Mouse (Mus musculus): ENCODE results near the gene Josd1.
A peak's percentile ranks its signal among the peaks of the same experiment; 100 is the strongest.

Josd1 gene

GRCm38 (mm10) chr15:79661852-79662251 is 25.9 kb downstream of the Josd1 start:
- DNase-seq (ENCODE audit: inconsistent age in 2 of 2, low spot score in 1 of 2): peak in 1 of 2 experiments; percentile 61

DNA sequence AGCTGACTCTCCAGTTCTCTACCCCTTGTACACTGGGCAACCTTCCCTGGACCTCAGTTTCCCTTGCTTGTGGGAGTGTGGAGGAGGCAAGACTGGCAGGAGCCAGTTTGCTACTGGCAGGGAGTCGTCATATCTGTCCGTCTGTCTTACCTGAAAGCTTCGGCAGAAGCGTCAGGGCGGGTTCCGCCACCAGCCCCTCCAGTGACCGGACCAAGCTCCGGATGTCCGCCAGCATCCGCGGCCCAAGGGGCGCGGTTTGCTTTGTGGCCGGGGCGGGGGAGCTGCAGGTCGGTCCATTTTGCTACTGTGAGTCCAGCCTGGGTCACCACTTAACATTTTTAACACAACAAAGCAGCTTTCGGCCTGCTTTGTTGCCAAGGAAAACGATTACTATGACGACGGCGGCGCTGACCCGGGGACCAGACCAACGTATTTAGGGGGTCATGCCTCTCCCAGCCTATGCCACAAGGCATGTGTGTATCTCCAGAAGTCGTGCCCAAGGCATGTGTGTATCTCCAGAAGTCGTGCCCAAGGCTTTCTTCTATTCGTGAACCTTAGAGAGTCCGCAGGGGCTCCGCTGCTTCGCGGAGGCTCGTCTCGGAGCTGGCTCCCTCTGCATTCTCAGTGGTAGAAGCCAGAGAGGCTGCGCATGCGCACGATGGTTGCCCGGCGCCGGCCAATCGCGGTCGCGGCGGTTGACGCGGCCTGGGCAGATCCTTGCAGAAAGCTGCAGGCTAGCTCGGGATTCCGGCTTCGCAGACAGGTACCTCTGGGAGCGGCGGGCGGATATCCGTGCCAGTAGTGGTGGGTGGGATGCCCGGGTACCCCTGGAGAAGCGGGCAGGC is 29.0 kb downstream of the Josd1 start, which contains the start of the genes Fam227a and Cby1:
Gene Fam227a, minus strand, starts transcription at position 426 of the 845 bp plus-strand sequence.
Gene Cby1, plus strand, starts transcription at position 669 of the 845 bp plus-strand sequence.
- DNase-seq (ENCODE audit: inconsistent age in 2 of 2, low spot score in 1 of 2): peak; percentile 96 to 99

DNA sequence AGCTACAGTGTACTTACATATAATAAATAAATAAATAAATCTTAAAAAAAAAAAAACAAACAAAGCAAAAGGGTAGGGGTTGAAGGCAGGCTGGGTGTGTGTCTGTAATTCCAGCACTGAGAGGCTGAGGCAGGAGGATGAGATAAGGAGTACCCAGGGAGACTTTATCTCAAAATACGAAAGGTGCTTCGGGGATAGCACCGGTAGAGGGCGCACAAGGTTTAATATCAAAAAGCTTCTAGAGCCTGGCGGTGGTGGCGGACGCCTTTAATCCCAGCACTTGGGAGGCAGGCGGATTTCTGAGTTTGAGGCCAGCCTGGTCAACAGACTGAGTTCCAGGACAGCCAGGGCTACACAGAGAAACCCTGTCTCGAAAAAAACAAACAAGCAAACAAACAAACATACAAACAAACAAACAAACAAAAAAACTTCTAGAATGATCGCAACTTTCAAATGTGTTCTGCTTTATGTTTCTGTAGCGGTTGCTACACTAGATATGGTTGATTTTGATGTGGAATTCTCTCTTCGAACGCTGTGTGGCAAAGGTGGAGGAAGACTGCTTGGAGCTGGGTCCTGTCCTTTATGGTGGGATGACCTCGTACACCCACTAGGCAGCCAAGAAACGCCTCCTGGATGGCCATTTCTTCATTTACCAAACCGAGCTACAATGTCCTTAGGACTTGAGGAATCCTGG is 29.7 kb downstream of the Josd1 start:
- DNase-seq (ENCODE audit: inconsistent age in 2 of 2, low spot score in 1 of 2): peak; percentile 81 to 94

- DNase-seq (ENCODE audit: inconsistent age in 2 of 2, low spot score in 1 of 2): no peak
Observed at GRCm38 (mm10) chr15:79656451-79656850, 31.3 kb downstream of the Josd1 start.

GRCm38 (mm10) chr15:79651481-79651880 is 36.2 kb downstream of the Josd1 start:
- DNase-seq (ENCODE audit: inconsistent age in 2 of 2, low spot score in 1 of 2): peak in 1 of 2 experiments; percentile 52

GRCm38 (mm10) chr15:79650569-79650968 is 37.1 kb downstream of the Josd1 start:
- DNase-seq (ENCODE audit: inconsistent age in 2 of 2, low spot score in 1 of 2): peak in 1 of 2 experiments; percentile 76

DNA sequence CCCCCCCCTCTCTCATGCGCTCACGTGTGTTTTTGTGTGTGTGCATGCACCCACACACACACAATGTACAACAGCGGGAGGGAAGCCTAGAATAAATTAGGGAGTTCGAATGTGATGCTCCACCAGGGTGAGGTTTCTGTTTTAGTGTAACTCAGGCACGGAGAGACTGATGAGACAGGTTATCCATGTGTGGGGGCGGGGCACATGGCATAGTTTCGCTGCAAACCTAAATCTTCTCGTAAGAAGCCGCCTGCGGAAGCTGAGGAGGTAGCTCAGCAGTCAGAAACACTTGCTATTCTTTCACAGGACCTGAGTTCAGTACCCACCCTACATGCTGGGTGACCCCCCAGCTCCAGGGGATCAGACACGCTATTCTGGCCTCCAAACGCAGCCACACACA is 39.6 kb downstream of the Josd1 start:
- DNase-seq (ENCODE audit: inconsistent age in 2 of 2, low spot score in 1 of 2): no peak

DNA sequence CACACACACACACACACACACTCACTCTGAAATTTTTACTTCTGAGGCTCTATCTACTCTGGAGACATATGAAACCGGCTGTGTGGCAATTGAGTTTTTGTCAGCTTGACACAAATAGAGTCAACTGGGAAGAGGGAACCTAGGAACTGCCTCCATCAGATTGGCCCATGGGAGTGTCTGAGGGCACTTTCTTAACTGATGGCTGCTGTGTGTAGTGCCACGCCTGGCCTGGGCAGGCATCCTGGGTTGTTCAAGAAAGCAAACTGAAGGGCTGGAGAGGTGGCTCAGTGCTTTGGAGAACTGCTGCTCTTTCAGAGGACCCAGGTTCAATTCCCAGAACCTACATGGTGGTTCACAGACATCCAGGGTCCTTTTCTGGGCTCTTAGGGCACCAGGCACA is 42.2 kb downstream of the Josd1 start:
- DNase-seq (ENCODE audit: inconsistent age in 2 of 2, low spot score in 1 of 2): no peak

DNA sequence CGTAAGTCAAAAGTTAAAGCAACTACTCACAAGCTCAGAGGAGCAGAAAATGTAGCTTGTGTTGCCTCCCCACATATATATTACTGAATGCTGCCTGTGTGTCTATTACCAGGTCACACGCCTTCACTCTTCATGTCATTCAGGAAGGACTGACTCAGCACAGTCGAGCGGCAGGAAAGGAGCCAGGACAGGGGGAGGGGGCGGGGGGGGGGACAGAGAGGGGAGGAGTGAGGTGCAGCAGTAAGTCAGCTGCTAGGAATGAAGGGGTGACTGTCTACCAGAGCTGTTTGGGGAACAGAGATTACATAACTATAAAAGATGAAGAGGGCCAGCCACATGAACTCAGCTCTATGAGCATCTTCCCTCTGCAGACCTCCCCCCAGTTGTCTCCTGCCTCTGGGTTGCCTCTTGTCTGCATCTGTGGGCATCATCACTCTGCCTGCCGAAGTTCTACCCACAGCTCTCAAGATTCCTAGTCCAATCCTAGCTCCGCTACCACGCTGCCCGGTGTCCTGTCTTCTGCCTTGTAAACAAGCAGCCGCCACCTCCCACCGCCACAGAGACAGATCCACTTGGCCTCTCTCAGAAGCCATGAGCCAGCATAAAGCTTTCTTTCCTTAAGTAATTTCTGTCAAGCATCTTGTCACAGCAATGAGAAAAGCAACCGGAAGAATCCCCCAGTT is 46.4 kb downstream of the Josd1 start:
- DNase-seq (ENCODE audit: inconsistent age in 2 of 2, low spot score in 1 of 2): no peak

- DNase-seq (ENCODE audit: inconsistent age in 2 of 2, low spot score in 1 of 2): no peak
Observed at GRCm38 (mm10) chr15:79630471-79630870, 57.2 kb downstream of the Josd1 start.

All from adrenal gland, adult (tissue).